9 mouse cellular contexts compared by ENCODE assay signal in the genomic region with DNA sequence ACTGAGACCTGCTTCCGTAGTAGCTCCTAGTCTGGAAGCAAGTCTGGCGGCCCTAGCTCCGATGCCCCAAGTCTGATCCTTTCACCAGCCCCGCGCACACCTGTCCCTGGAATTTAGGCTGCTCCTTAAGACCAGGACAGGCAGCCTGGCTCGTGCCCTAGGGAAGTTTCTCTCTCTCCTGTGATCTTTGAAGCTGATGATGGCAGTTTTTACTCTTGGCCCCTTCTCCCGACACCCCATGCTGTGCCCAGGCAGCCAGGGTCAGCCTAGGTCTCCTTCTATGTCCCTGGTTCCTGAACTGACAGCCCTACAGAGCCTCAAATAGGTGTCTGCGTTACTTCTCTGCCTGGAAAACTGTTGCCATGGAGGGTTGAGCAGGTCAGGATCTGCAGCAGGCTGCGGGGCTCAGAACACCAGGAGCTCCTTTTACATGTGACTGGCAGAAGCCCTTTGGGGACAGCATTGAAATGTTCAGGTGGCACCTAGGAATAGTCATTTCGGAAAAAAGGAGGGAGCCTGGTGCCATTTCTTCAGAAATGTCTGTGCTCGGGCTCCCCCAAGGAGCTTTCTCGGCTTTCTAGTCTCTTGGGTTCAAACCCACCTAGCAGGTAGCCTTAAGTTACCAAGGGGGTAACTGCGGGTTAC. TPM values are rescaled to one million over a fixed set of nuclear protein-coding genes. Genes with fewer than 3 reads are reported as not detected.
DNase-seq lines count a peak whose midpoint lies in the region; ATAC-seq lines count a peak whose summit lies in the region.
"Had no signal": no experiment of that assay in that cellular context is flagged by ENCODE, and none has a peak within 500 bp of the region (broad histone marks: within the 10 kb centered on the region; RNA-seq: fewer than 3 reads in every experiment).

No protein-coding gene starts in this region.

- H3K9me3 ChIP-seq in liver, embryonic 11.5 days (ENCODE audit: control insufficient read depth, low read length) = no peaks in the 10 kb centered on the region
- no peaks in the 10 kb centered on the region for H3K9me3 ChIP-seq in forebrain, embryonic 11.5 days (ENCODE audit: control insufficient read depth, low read length)
- no peaks in the 10 kb centered on the region for H3K9me3 ChIP-seq in intestine, embryonic 14.5 days (ENCODE audit: control insufficient read depth, low read length)
- H3K9me3 ChIP-seq in neural tube, embryonic 14.5 days (ENCODE audit: control insufficient read depth, low read length) = no peaks in the 10 kb centered on the region

- no peaks in the 10 kb centered on the region for H3K36me3 ChIP-seq in liver, embryonic 11.5 days (ENCODE audit: control insufficient read depth, insufficient read depth, low read length)
- H3K36me3 ChIP-seq in forebrain, embryonic 11.5 days (ENCODE audit: control insufficient read depth, insufficient read depth, low read length) = no peaks in the 10 kb centered on the region
- H3K36me3 ChIP-seq in intestine, embryonic 14.5 days (ENCODE audit: control insufficient read depth, insufficient read depth, low read length) = no peaks in the 10 kb centered on the region
- no peaks in the 10 kb centered on the region for H3K36me3 ChIP-seq in neural tube, embryonic 14.5 days (ENCODE audit: control insufficient read depth, insufficient read depth, low read length)

- H3K27me3 ChIP-seq in liver, embryonic 11.5 days (replicated peaks; ENCODE audit: control insufficient read depth, insufficient read depth, low read length) = peaks cover 37% of the 10 kb centered on the region
- peaks cover 17% of the 10 kb centered on the region for H3K27me3 ChIP-seq in forebrain, embryonic 11.5 days (ENCODE audit: control insufficient read depth, insufficient read depth, low read length)
- H3K27me3 ChIP-seq in intestine, embryonic 14.5 days (replicated peaks; ENCODE audit: control insufficient read depth, insufficient read depth, low read length) = peaks cover 40% of the 10 kb centered on the region
- H3K27me3 ChIP-seq in neural tube, embryonic 14.5 days (ENCODE audit: control insufficient read depth, insufficient read depth, low read length) = peaks cover 12% of the 10 kb centered on the region; the same call in 1 of the 2 replicates

- no peak for DNase-seq in liver, embryonic 11.5 days (ENCODE audit: low spot score)
- DNase-seq in liver = no peak
- peak; percentile 52 for DNase-seq in forebrain, embryonic 11.5 days (ENCODE audit: low spot score)
- peak; percentile 57 for DNase-seq in intestine, embryonic 14.5 days (ENCODE audit: low spot score)
- no peak for DNase-seq in right cerebral cortex, postnatal 25 days
- DNase-seq in adrenal gland, adult (ENCODE audit: inconsistent age in 2 of 2, low spot score in 1 of 2) = no peak
- DNase-seq in spleen, postnatal 14 days (ENCODE audit: low spot score in 2 of 2) = no peak
- DNase-seq: lung, adult 2 months had no signal

- H3K4me1 ChIP-seq in liver, embryonic 11.5 days (replicated peaks; ENCODE audit: control insufficient read depth, insufficient read depth, low read length) = no peaks in the 10 kb centered on the region
- peaks cover 8% of the 10 kb centered on the region for H3K4me1 ChIP-seq in forebrain, embryonic 11.5 days (replicated peaks; ENCODE audit: control insufficient read depth, insufficient read depth, low read length)
- H3K4me1 ChIP-seq in intestine, embryonic 14.5 days (replicated peaks; ENCODE audit: control insufficient read depth, insufficient read depth, low read length) = no peaks in the 10 kb centered on the region
- H3K4me1 ChIP-seq in neural tube, embryonic 14.5 days (ENCODE audit: control insufficient read depth, insufficient read depth, low read length) = no peaks in the 10 kb centered on the region

- no peak overlapping the region for H3K27ac ChIP-seq in liver, embryonic 11.5 days (ENCODE audit: low read depth, low read length)
- H3K27ac ChIP-seq in forebrain, embryonic 11.5 days (ENCODE audit: low read depth, low read length) = no peak overlapping the region
- no peak overlapping the region for H3K27ac ChIP-seq in intestine, embryonic 14.5 days (ENCODE audit: low read depth)
- no peak overlapping the region for H3K27ac ChIP-seq in neural tube, embryonic 14.5 days (ENCODE audit: low read depth, low read length)

- peak overlapping the region; percentile 63; the same call in 1 of the 2 replicates for H3K4me2 ChIP-seq in liver, embryonic 11.5 days
- H3K4me2 ChIP-seq in forebrain, embryonic 11.5 days (ENCODE audit: low read depth, low read length, severe bottlenecking) = peak overlapping the region; percentile 87
- H3K4me2 ChIP-seq in intestine, embryonic 14.5 days (ENCODE audit: low read length) = peak overlapping the region; percentile 80
- H3K4me2 ChIP-seq in neural tube, embryonic 14.5 days (ENCODE audit: low read depth, low read length) = peak overlapping the region; percentile 91

- WGBS in liver, embryonic 11.5 days = 14% methylated on average over 13 of the region's 13 CpGs
- 11% methylated on average over 13 of the region's 13 CpGs for WGBS in forebrain, embryonic 11.5 days
- WGBS in intestine, embryonic 14.5 days = 14% methylated on average over 13 of the region's 13 CpGs
- WGBS in neural tube, embryonic 14.5 days = 10% methylated on average over 13 of the region's 13 CpGs

- no peak overlapping the region for H3K9ac ChIP-seq in liver, embryonic 11.5 days (ENCODE audit: low read depth, low read length)
- peak overlapping the region; percentile 63; the same call in 1 of the 2 replicates for H3K9ac ChIP-seq in forebrain, embryonic 11.5 days (ENCODE audit: low read length)
- no peak overlapping the region for H3K9ac ChIP-seq in intestine, embryonic 14.5 days (ENCODE audit: low read length)
- peak overlapping the region; percentile 58; the same call in 1 of the 2 replicates for H3K9ac ChIP-seq in neural tube, embryonic 14.5 days (replicated peaks; ENCODE audit: low read depth, low read length)

- ATAC-seq in liver, embryonic 11.5 days (replicated peaks; ENCODE audit: low FRiP score) = no peak
- no peak for ATAC-seq in forebrain, embryonic 11.5 days (replicated peaks; ENCODE audit: low FRiP score)
- no peak for ATAC-seq in intestine, embryonic 14.5 days (replicated peaks; ENCODE audit: low FRiP score, low TSS enrichment, low read depth)
- ATAC-seq in neural tube, embryonic 14.5 days (ENCODE audit: low read depth) = no peak

- no peak overlapping the region; the same call in 1 of the 2 replicates for H3K4me3 ChIP-seq in liver, embryonic 11.5 days (ENCODE audit: low read depth, low read length)
- H3K4me3 ChIP-seq in forebrain, embryonic 11.5 days (ENCODE audit: low read depth, low read length) = peak overlapping the region; percentile 48
- H3K4me3 ChIP-seq in intestine, embryonic 14.5 days (ENCODE audit: low read depth, low read length) = peak overlapping the region; percentile 39
- H3K4me3 ChIP-seq in neural tube, embryonic 14.5 days (ENCODE audit: low read depth, low read length) = peak overlapping the region; percentile 50

RNA-seq across cellular contexts. Expression of a gene that starts 0.7 kb away (rescaled TPM):
- 0.56 TPM in 1 of 2 replicates, not detected in the other for polyA plus RNA-seq in liver, embryonic 11.5 days (2014; fragmentation: Nextera tagmentation; extraction: Ambion mirVana)
- 1.0 and 2.4 TPM in 2 replicates for polyA plus RNA-seq in forebrain, embryonic 11.5 days (2014; fragmentation: Nextera tagmentation; extraction: Ambion mirVana)
- polyA plus RNA-seq in intestine, embryonic 14.5 days (2014; fragmentation: Nextera tagmentation; extraction: Ambion mirVana) = 0.28 and 0.31 TPM in 2 replicates
- 5.3 and 11.2 TPM in 2 replicates for polyA plus RNA-seq in neural tube, embryonic 14.5 days (2014; fragmentation: Nextera tagmentation; extraction: Ambion mirVana)
- polyA plus RNA-seq: lung, adult 2 months had no signal

Comparison
In these comparisons a context has a peak if more than half of its experiments do, and no peak if none do; other contexts are left out.
1. DNase-seq: peak in forebrain, embryonic 11.5 days (single experiment) and intestine, embryonic 14.5 days (single experiment); none in liver, embryonic 11.5 days (single experiment), liver (single experiment), right cerebral cortex, postnatal 25 days (single experiment), adrenal gland, adult (0 of 2) and spleen, postnatal 14 days (0 of 2).
2. H3K9ac ChIP-seq: peak in forebrain, embryonic 11.5 days (single experiment) and neural tube, embryonic 14.5 days (single experiment); none in liver, embryonic 11.5 days (single experiment) and intestine, embryonic 14.5 days (single experiment).
3. Peak in every context shown above with its lines, with median percentiles within 50 percentile points of each other: H3K4me2 ChIP-seq.